8 mouse cellular contexts compared by ENCODE assay signal in the genomic region with DNA sequence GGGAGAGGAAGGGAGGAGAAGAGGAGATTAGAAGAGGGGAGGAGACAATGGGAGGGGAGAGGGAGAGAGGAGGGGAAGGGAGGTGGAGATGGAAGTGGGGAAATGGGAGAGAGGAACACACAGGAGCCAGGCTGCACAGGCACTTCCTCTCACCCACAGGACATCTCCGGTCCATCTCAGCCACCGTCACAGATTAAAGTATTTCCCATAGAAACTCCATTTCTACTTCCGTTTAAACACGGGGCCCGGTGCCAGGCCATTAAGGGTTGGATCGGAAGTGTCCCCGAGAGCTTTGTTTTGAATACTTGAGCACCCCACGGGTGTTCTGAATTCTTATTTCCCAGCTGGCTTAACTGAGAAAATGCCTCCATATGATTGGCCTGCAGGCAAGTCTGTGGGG.
A peak's percentile ranks its signal among the peaks of the same experiment; 100 is the strongest.
DNase-seq lines count a peak whose midpoint lies in the region; ATAC-seq lines count a peak whose summit lies in the region.

No protein-coding gene starts in this region.

- H3K9ac ChIP-seq in kidney, embryonic 14.5 days (ENCODE audit: low read depth, low read length), result no peak overlapping the region
- H3K9ac ChIP-seq in heart, embryonic 14.5 days (ENCODE audit: low read length), result no peak overlapping the region
- H3K9ac ChIP-seq in stomach, embryonic 14.5 days (replicated peaks; ENCODE audit: low read depth, low read length), result no peak overlapping the region

- no peak overlapping the region for H3K4me3 ChIP-seq in kidney, embryonic 14.5 days (ENCODE audit: low read length)
- no peak overlapping the region for H3K4me3 ChIP-seq in heart, embryonic 14.5 days (ENCODE audit: control insufficient read depth in 1 of 2, insufficient read depth in 1 of 2, low read depth in 1 of 2, low read length in 2 of 2)
- no peak overlapping the region for H3K4me3 ChIP-seq in stomach, embryonic 14.5 days (ENCODE audit: low read depth, low read length)

- DNase-seq in kidney, adult 11 months, result peak; percentile 64
- peak; percentile 88 for DNase-seq in kidney, postnatal 14 days
- no peak for DNase-seq in cerebellum, adult 9-11 months
- DNase-seq in layer of hippocampus, postnatal 10 days (ENCODE audit: low spot score in 2 of 2), result no peak

- H3K4me1 ChIP-seq in kidney, embryonic 14.5 days (ENCODE audit: control insufficient read depth, insufficient read depth, low read length), result peaks cover 18% of the 10 kb centered on the region
- H3K4me1 ChIP-seq in heart, embryonic 14.5 days (ENCODE audit: control insufficient read depth in 2 of 2, insufficient read depth in 2 of 2, low read length in 2 of 2), result peaks cover 56% of the 10 kb centered on the region in 2 experiments
- H3K4me1 ChIP-seq in stomach, embryonic 14.5 days (ENCODE audit: control insufficient read depth, insufficient read depth, low read length), result peaks cover 38% of the 10 kb centered on the region

- ATAC-seq in kidney, embryonic 14.5 days (ENCODE audit: low FRiP score, low TSS enrichment), result no peak
- ATAC-seq in heart, embryonic 14.5 days (ENCODE audit: insufficient number of reproducible peaks, insufficient read depth, low FRiP score, low read depth), result no peak
- no peak for ATAC-seq in stomach, embryonic 14.5 days (ENCODE audit: insufficient number of reproducible peaks, insufficient read depth, low FRiP score, low read depth)
- ATAC-seq in erythroblast, adult 5-6 weeks (replicated peaks; ENCODE audit: low FRiP score, poor library complexity, severe bottlenecking), result no peak

- no peaks in the 10 kb centered on the region for H3K36me3 ChIP-seq in kidney, embryonic 14.5 days (ENCODE audit: control insufficient read depth, insufficient read depth, low read length)
- no peaks in the 10 kb centered on the region for H3K36me3 ChIP-seq in heart, embryonic 14.5 days (ENCODE audit: control insufficient read depth, insufficient read depth, low read length)
- H3K36me3 ChIP-seq in stomach, embryonic 14.5 days (ENCODE audit: control insufficient read depth, insufficient read depth, low read length), result no peaks in the 10 kb centered on the region

- H3K4me2 ChIP-seq in kidney, embryonic 14.5 days (replicated peaks; ENCODE audit: low read depth, low read length), result no peak overlapping the region
- no peak overlapping the region for H3K4me2 ChIP-seq in heart, embryonic 14.5 days (ENCODE audit: low read length)
- H3K4me2 ChIP-seq in stomach, embryonic 14.5 days (replicated peaks; ENCODE audit: low read depth, low read length), result no peak overlapping the region

- 52% methylated on average over 8 of the region's 8 CpGs for WGBS in kidney, embryonic 14.5 days
- 50% methylated on average over 8 of the region's 8 CpGs for WGBS in heart, embryonic 14.5 days
- WGBS in stomach, embryonic 14.5 days, result 40% methylated on average over 8 of the region's 8 CpGs

- H3K9me3 ChIP-seq in kidney, embryonic 14.5 days (ENCODE audit: control insufficient read depth, low read length), result no peaks in the 10 kb centered on the region
- no peaks in the 10 kb centered on the region for H3K9me3 ChIP-seq in heart, embryonic 14.5 days (ENCODE audit: control insufficient read depth, low read length)
- H3K9me3 ChIP-seq in stomach, embryonic 14.5 days (ENCODE audit: control insufficient read depth, low read depth, low read length), result no peaks in the 10 kb centered on the region

- no peak overlapping the region for H3K27ac ChIP-seq in kidney, embryonic 14.5 days (ENCODE audit: low read depth, low read length)
- H3K27ac ChIP-seq in heart, embryonic 14.5 days (replicated peaks in 1 of 2; ENCODE audit: control insufficient read depth in 1 of 2, insufficient read depth in 1 of 2, low read depth in 2 of 2, low read length in 2 of 2), result peak overlapping the region; percentile 7 to 51; a peak in 2 of 4 replicates
- H3K27ac ChIP-seq in stomach, embryonic 14.5 days (ENCODE audit: low read length), result peak overlapping the region; percentile 59; the same call in 1 of the 2 replicates

- no peaks in the 10 kb centered on the region for H3K27me3 ChIP-seq in kidney, embryonic 14.5 days (ENCODE audit: control insufficient read depth, insufficient read depth, low read length)
- peaks cover 9% of the 10 kb centered on the region for H3K27me3 ChIP-seq in heart, embryonic 14.5 days (ENCODE audit: control insufficient read depth, insufficient read depth, low read length)
- no peaks in the 10 kb centered on the region for H3K27me3 ChIP-seq in stomach, embryonic 14.5 days (ENCODE audit: control insufficient read depth, insufficient read depth, low read length)

Comparison
In these comparisons a context has a peak if more than half of its experiments do, and no peak if none do; other contexts are left out.
1. DNase-seq: peak in kidney, adult 11 months (single experiment) and kidney, postnatal 14 days (single experiment); none in cerebellum, adult 9-11 months (single experiment) and layer of hippocampus, postnatal 10 days (0 of 2).